Mouse (Mus musculus): ENCODE results near the gene Tmem175. TPM values are rescaled to one million over a fixed set of nuclear protein-coding genes. Genes with fewer than 3 reads are reported as not detected.

Tmem175 gene
- polyA plus RNA-seq, 1 experiment from 2014 or later = 23.4 TPM

GRCm38 (mm10) chr5:108645651-108646342, 16.2 kb downstream of the Tmem175 start:
- WGBS = 89% methylated on average over 9 of the region's 9 CpGs
- Histone ChIP-seq H3K36me3 (peaks cover 29% of the 10 kb centered on the region), H3K27ac (no peak overlapping the region), H3K9ac (no peak overlapping the region), H3K27me3 (replicated peaks) (no peaks in the 10 kb centered on the region), H3K4me3 (replicated peaks) (no peak overlapping the region), H3K4me2 (replicated peaks) (no peak overlapping the region), H3K4me1 (replicated peaks) (no peaks in the 10 kb centered on the region), H3K9me3 (no peaks in the 10 kb centered on the region)
- no peak for ATAC-seq

- no peaks in the 10 kb centered on the region for H3K27me3 ChIP-seq (replicated peaks)
- ATAC-seq = no peak
- no peak overlapping the region for H3K4me3 ChIP-seq (replicated peaks)
- no peaks in the 10 kb centered on the region for H3K4me1 ChIP-seq (replicated peaks)
- H3K27ac ChIP-seq = no peak overlapping the region
- H3K36me3 ChIP-seq = peaks cover 29% of the 10 kb centered on the region
- H3K4me2 ChIP-seq (replicated peaks) = no peak overlapping the region
- 95% methylated on average over 3 of the region's 3 CpGs for WGBS
- H3K9ac ChIP-seq = no peak overlapping the region
- H3K9me3 ChIP-seq = no peaks in the 10 kb centered on the region
Observed at GRCm38 (mm10) chr5:108646343-108646660, 16.7 kb downstream of the Tmem175 start.

- WGBS = 90% methylated on average over 2 of the region's 2 CpGs
- H3K4me1 ChIP-seq (replicated peaks) = no peaks in the 10 kb centered on the region
- H3K27me3 ChIP-seq (replicated peaks) = no peaks in the 10 kb centered on the region
- no peak for ATAC-seq
- no peak overlapping the region for H3K4me2 ChIP-seq (replicated peaks)
- no peak overlapping the region for H3K27ac ChIP-seq
- H3K9me3 ChIP-seq = no peaks in the 10 kb centered on the region
- H3K4me3 ChIP-seq (replicated peaks) = no peak overlapping the region
- H3K9ac ChIP-seq = no peak overlapping the region
- H3K36me3 ChIP-seq = peaks cover 26% of the 10 kb centered on the region
Observed at GRCm38 (mm10) chr5:108647311-108647710, 17.7 kb downstream of the Tmem175 start.

GRCm38 (mm10) chr5:108647820-108648465, 18.4 kb downstream of the Tmem175 start:
- Histone ChIP-seq H3K9ac (no peak overlapping the region), H3K9me3 (no peaks in the 10 kb centered on the region), H3K27me3 (replicated peaks) (no peaks in the 10 kb centered on the region), H3K36me3 (peaks cover 26% of the 10 kb centered on the region), H3K4me1 (replicated peaks) (no peaks in the 10 kb centered on the region), H3K4me2 (replicated peaks) (no peak overlapping the region), H3K4me3 (replicated peaks) (no peak overlapping the region), H3K27ac (no peak overlapping the region)
- WGBS = 84% methylated on average over 2 of the region's 2 CpGs
- no peak for ATAC-seq

GRCm38 (mm10) chr5:108648937-108649576, 19.5 kb downstream of the Tmem175 start:
- WGBS = 89% methylated on average over 11 of the region's 11 CpGs
- peaks cover 34% of the 10 kb centered on the region for H3K36me3 ChIP-seq

GRCm38 (mm10) chr5:108650341-108650740, 20.8 kb downstream of the Tmem175 start:
- H3K27ac ChIP-seq = no peak overlapping the region
- H3K4me1 ChIP-seq (replicated peaks) = no peaks in the 10 kb centered on the region
- WGBS = 87% methylated on average over 7 of the region's 7 CpGs
- no peaks in the 10 kb centered on the region for H3K9me3 ChIP-seq
- no peaks in the 10 kb centered on the region for H3K27me3 ChIP-seq (replicated peaks)
- ATAC-seq = no peak
- H3K4me2 ChIP-seq (replicated peaks) = no peak overlapping the region
- peaks cover 41% of the 10 kb centered on the region for H3K36me3 ChIP-seq
- H3K9ac ChIP-seq = no peak overlapping the region
- no peak overlapping the region for H3K4me3 ChIP-seq (replicated peaks)

More at GRCm38 (mm10) chr5:108648937-108649576, 19.5 kb downstream of the Tmem175 start:
- Histone ChIP-seq H3K9ac (no peak overlapping the region), H3K4me2 (replicated peaks) (no peak overlapping the region), H3K4me1 (replicated peaks) (no peaks in the 10 kb centered on the region), H3K9me3 (no peaks in the 10 kb centered on the region), H3K4me3 (replicated peaks) (no peak overlapping the region), H3K27me3 (replicated peaks) (no peaks in the 10 kb centered on the region), H3K27ac (no peak overlapping the region)
- ATAC-seq = no peak

GRCm38 (mm10) chr5:108651136-108651720, 21.7 kb downstream of the Tmem175 start:
- ATAC-seq = no peak
- no peaks in the 10 kb centered on the region for H3K9me3 ChIP-seq
- 76% methylated on average over 5 of the region's 5 CpGs for whole genome bisulfite sequencing
- H3K36me3 ChIP-seq = peaks cover 40% of the 10 kb centered on the region
- no peak overlapping the region for H3K9ac ChIP-seq
- no peaks in the 10 kb centered on the region for H3K27me3 ChIP-seq (replicated peaks)
- no peaks in the 10 kb centered on the region for H3K4me1 ChIP-seq (replicated peaks)
- no peak overlapping the region for H3K4me2 ChIP-seq (replicated peaks)
- H3K4me3 ChIP-seq (replicated peaks) = no peak overlapping the region
- no peak overlapping the region for H3K27ac ChIP-seq

- no peaks in the 10 kb centered on the region for H3K4me1 ChIP-seq (replicated peaks)
- peaks cover 39% of the 10 kb centered on the region for H3K36me3 ChIP-seq
- peak; percentile 62 for ATAC-seq
- H3K27ac ChIP-seq = no peak overlapping the region
- WGBS = 62% methylated on average over 1 of the region's 1 CpGs
- H3K27me3 ChIP-seq (replicated peaks) = no peaks in the 10 kb centered on the region
- H3K9me3 ChIP-seq = no peaks in the 10 kb centered on the region
- H3K9ac ChIP-seq = no peak overlapping the region
- no peak overlapping the region for H3K4me2 ChIP-seq (replicated peaks)
- no peak overlapping the region for H3K4me3 ChIP-seq (replicated peaks)
Observed at GRCm38 (mm10) chr5:108651823-108652222, 22.3 kb downstream of the Tmem175 start.

- Histone ChIP-seq H3K9me3 (no peaks in the 10 kb centered on the region), H3K27me3 (replicated peaks) (no peaks in the 10 kb centered on the region), H3K36me3 (peaks cover 31% of the 10 kb centered on the region), H3K4me2 (replicated peaks) (no peak overlapping the region), H3K9ac (no peak overlapping the region), H3K27ac (no peak overlapping the region), H3K4me3 (replicated peaks) (no peak overlapping the region), H3K4me1 (replicated peaks) (no peaks in the 10 kb centered on the region)
- 88% methylated on average over 6 of the region's 6 CpGs for WGBS
- ATAC-seq = no peak
Observed at GRCm38 (mm10) chr5:108653341-108653740, 23.8 kb downstream of the Tmem175 start.

GRCm38 (mm10) chr5:108654444-108654990, 24.9 kb downstream of the Tmem175 start:
- Histone ChIP-seq H3K9ac (no peak overlapping the region), H3K4me3 (replicated peaks) (no peak overlapping the region), H3K27me3 (replicated peaks) (no peaks in the 10 kb centered on the region), H3K4me2 (replicated peaks) (no peak overlapping the region), H3K27ac (no peak overlapping the region), H3K36me3 (peaks cover 23% of the 10 kb centered on the region), H3K4me1 (replicated peaks) (peaks cover 3% of the 10 kb centered on the region; the same call in 1 of the 2 replicates), H3K9me3 (no peaks in the 10 kb centered on the region)
- ATAC-seq = no peak
- WGBS = 90% methylated on average over 10 of the region's 10 CpGs

- Histone ChIP-seq H3K4me2 (replicated peaks) (no peak overlapping the region), H3K4me1 (replicated peaks) (peaks cover 8% of the 10 kb centered on the region), H3K27ac (no peak overlapping the region), H3K9ac (no peak overlapping the region), H3K27me3 (replicated peaks) (no peaks in the 10 kb centered on the region), H3K36me3 (peaks cover 23% of the 10 kb centered on the region), H3K4me3 (replicated peaks) (no peak overlapping the region), H3K9me3 (no peaks in the 10 kb centered on the region)
- no peak for ATAC-seq
- WGBS = 96% methylated on average over 9 of the region's 9 CpGs
Observed at GRCm38 (mm10) chr5:108655381-108655780, 25.8 kb downstream of the Tmem175 start.

GRCm38 (mm10) chr5:108655891-108656650, 26.5 kb downstream of the Tmem175 start:
- Histone ChIP-seq H3K9me3 (no peaks in the 10 kb centered on the region), H3K9ac (no peak overlapping the region), H3K4me2 (replicated peaks) (no peak overlapping the region), H3K36me3 (peaks cover 23% of the 10 kb centered on the region), H3K27ac (no peak overlapping the region), H3K27me3 (replicated peaks) (no peaks in the 10 kb centered on the region), H3K4me1 (replicated peaks) (peaks cover 11% of the 10 kb centered on the region), H3K4me3 (replicated peaks) (no peak overlapping the region)
- 88% methylated on average over 15 of the region's 15 CpGs for WGBS
- ATAC-seq = no peak
